Mouse (Mus musculus) kidney, embryonic 14.5 days (tissue): Measurements from ENCODE around the gene Sik3. TPM values are rescaled to one million over a fixed set of nuclear protein-coding genes. Genes with fewer than 3 reads are reported as not detected.
A peak's percentile ranks its signal among the peaks of the same experiment; 100 is the strongest.

Experiments used
- ATAC-seq: fragments of 200-750 bp; cut with Nextera tagmentation; 2 replicates; pipeline ENCODE4 v1.8.0; 2017; ENCODE audit warnings: moderate number of reproducible peaks, mild to moderate bottlenecking, moderate TSS enrichment, moderate library complexity; ENCODE audit not compliant: low FRiP score, low TSS enrichment
- H3K27ac ChIP-seq: fragments of 300-500 bp; sonication (generic); 2 replicates; pipeline ENCODE4 v1.5.1; 2014; ENCODE audit warnings: low read depth, mild to moderate bottlenecking, low read length, moderate library complexity, mixed read lengths
- H3K27me3 ChIP-seq: fragments of 300-500 bp; sonication (generic); 2 replicates; pipeline ENCODE4 v1.6.1; 2014; ENCODE audit warnings: mild to moderate bottlenecking, low read length; ENCODE audit not compliant: control insufficient read depth, insufficient read depth
- H3K36me3 ChIP-seq: fragments of 300-500 bp; sonication (generic); 2 replicates; pipeline ENCODE4 v1.6.1; 2014; ENCODE audit warnings: low read length, mixed read lengths; ENCODE audit not compliant: control insufficient read depth, insufficient read depth
- H3K4me1 ChIP-seq: fragments of 300-500 bp; sonication (generic); 2 replicates; pipeline ENCODE4 v1.6.1; 2014; ENCODE audit warnings: low read length, mixed read lengths; ENCODE audit not compliant: control insufficient read depth, insufficient read depth
- H3K4me2 ChIP-seq: fragments of 300-500 bp; sonication (generic); replicated peaks from 2 replicates; pipeline ENCODE4 v1.6.1; 2014; ENCODE audit warnings: low read depth, mild to moderate bottlenecking, low read length
- H3K4me3 ChIP-seq: fragments of 300-500 bp; sonication (generic); 2 replicates; pipeline ENCODE4 v1.5.1; 2014; ENCODE audit warnings: mild to moderate bottlenecking, low read length
- H3K9ac ChIP-seq: fragments of 300-500 bp; sonication (generic); 2 replicates; pipeline ENCODE4 v1.6.1; 2014; ENCODE audit warnings: low read depth, mild to moderate bottlenecking, low read length, moderate library complexity
- H3K9me3 ChIP-seq: fragments of 300-500 bp; sonication (generic); 2 replicates; pipeline ENCODE4 v1.6.1; 2016; ENCODE audit warnings: low read length; ENCODE audit not compliant: control insufficient read depth
- WGBS: fragments of 180-500 bp; shearing (Covaris S2); extraction: QIAGEN DNeasy Blood & Tissue Kit; methylation state at CpG from one replicate; pipeline ENCODE4 v1.1.7; 2014; 5-methylcytosine and 5-hydroxymethylcytosine counted together
- polyA plus RNA-seq: library from polyadenylated mRNA; unstranded; fragments of >200 nt; fragmentation: Nextera tagmentation; extraction: Ambion mirVana; gene quantifications from 2 replicates; pipeline ENCODE4 v1.2.1, GENCODE M21; 2014

The Sik3 gene
- polyA plus RNA-seq, 1 experiment from 2014 or later, result 10.1 TPM

DNA sequence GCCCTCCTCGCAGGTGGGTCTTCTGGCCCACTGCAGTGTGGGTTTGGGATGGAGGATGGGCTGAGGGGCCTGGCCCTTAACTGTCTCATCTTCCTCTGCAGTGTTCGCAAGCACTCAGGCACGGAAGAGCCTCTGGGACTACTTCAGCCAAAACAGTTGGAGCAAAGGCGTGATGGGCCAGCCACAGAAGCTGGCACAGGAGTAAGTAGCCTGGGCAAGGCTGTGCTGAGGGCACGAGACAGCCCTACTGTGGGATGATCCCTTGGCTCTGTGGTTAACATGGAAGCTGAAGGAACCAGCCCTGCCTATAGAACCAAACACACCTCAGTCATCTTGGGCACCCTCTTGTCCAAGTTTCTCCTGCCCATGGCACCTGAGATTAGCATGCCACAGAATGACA lies 256.5 kb downstream of the Sik3 start:
- Histone ChIP-seq H3K36me3 (no peaks in the 10 kb centered on the region), H3K27me3 (peaks cover 9% of the 10 kb centered on the region; the same call in 1 of the 2 replicates), H3K9me3 (no peaks in the 10 kb centered on the region), H3K27ac (no peak overlapping the region), H3K4me2 (no peak overlapping the region), H3K4me1 (peaks cover 14% of the 10 kb centered on the region), H3K4me3 (no peak overlapping the region), H3K9ac (no peak overlapping the region)
- 91% methylated on average over 5 of the region's 5 CpGs for WGBS
- ATAC-seq, result no peak

DNA sequence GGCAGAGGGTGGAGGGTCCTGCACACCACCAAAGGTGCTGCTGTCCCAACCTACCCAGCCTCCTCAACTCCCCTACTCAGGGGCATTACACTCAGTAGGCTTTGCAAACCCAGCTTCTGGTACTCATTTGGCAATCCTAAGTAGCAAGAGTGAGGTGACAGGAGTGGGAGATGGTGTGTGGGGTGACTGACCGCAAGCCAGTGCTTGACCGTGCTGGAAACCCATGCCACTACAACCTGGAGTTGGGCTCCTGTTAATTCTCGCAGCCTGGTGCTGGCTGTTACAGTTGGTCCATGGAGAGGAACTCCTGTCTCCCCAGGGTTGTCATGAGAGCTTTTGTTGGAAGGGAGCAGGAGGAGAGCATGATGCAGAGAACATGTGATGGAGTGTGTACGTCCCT lies 258.2 kb downstream of the Sik3 start:
- H3K4me2 ChIP-seq, result no peak overlapping the region
- no peak overlapping the region for H3K4me3 ChIP-seq
- H3K27me3 ChIP-seq, result peaks cover 9% of the 10 kb centered on the region; the same call in 1 of the 2 replicates
- H3K36me3 ChIP-seq, result peaks cover 8% of the 10 kb centered on the region
- 88% methylated on average over 4 of the region's 4 CpGs for WGBS
- peaks cover 14% of the 10 kb centered on the region for H3K4me1 ChIP-seq
- no peaks in the 10 kb centered on the region for H3K9me3 ChIP-seq
- H3K27ac ChIP-seq, result no peak overlapping the region
- H3K9ac ChIP-seq, result no peak overlapping the region
- ATAC-seq, result no peak

- Histone ChIP-seq H3K9ac (no peak overlapping the region), H3K36me3 (peaks cover 21% of the 10 kb centered on the region), H3K4me3 (no peak overlapping the region; the same call in 1 of the 2 replicates), H3K9me3 (no peaks in the 10 kb centered on the region), H3K27me3 (peaks cover 9% of the 10 kb centered on the region; the same call in 1 of the 2 replicates), H3K27ac (no peak overlapping the region), H3K4me2 (no peak overlapping the region), H3K4me1 (peaks cover 14% of the 10 kb centered on the region)
- WGBS, result 89% methylated on average over 9 of the region's 9 CpGs
- no peak for ATAC-seq
These were observed 259.4 kb downstream of the Sik3 start for GRCm38 (mm10) chr9:46272070-46272469.

- Histone ChIP-seq H3K36me3 (peaks cover 29% of the 10 kb centered on the region), H3K4me1 (peaks cover 14% of the 10 kb centered on the region), H3K9me3 (no peaks in the 10 kb centered on the region), H3K27me3 (peaks cover 9% of the 10 kb centered on the region; the same call in 1 of the 2 replicates), H3K9ac (peak within 1 kb of the TSS; percentile 76), H3K4me3 (peak within 1 kb of the TSS; percentile 82), H3K27ac (peak within 1 kb of the TSS; percentile 68; the same call in 1 of the 2 replicates), H3K4me2 (peak within 1 kb of the TSS; percentile 89)
- peak; percentile 96 for ATAC-seq
- WGBS, result 6% methylated on average over 45 of the region's 45 CpGs
These were observed 260.2 kb downstream of the Sik3 start, which contains the start of gene Zpr1 for GRCm38 (mm10) chr9:46272677-46273454. TSS of gene Zpr1 (plus strand) at chr9:46273064.

Other genes starting within 250 kb of the Sik3 start
- gene Cep164, start 184.1 kb upstream of the Sik3 start, polyA plus RNA-seq, result 24.3 and 30.8 TPM in 2 replicates
- 23.4 and 36.2 TPM in 2 replicates for gene Bace1, start 174.2 kb upstream of the Sik3 start, polyA plus RNA-seq
- 7.8 and 16.2 TPM in 2 replicates for gene Pcsk7, start 106.3 kb upstream of the Sik3 start, polyA plus RNA-seq
- gene Rnf214, start 105.9 kb upstream of the Sik3 start, polyA plus RNA-seq, result 54.0 and 74.3 TPM in 2 replicates
- gene Tagln, start 76.8 kb upstream of the Sik3 start, polyA plus RNA-seq, result 31.5 and 35.9 TPM in 2 replicates
- 26.8 and 42.3 TPM in 2 replicates for gene Sidt2, start 57.6 kb upstream of the Sik3 start, polyA plus RNA-seq
- gene Pafah1b2, start 130 bp upstream of the Sik3 start, polyA plus RNA-seq, result 125 and 177 TPM in 2 replicates
- gene Apoa1, start 215.8 kb downstream of the Sik3 start, polyA plus RNA-seq, result 2.6 and 3.1 TPM in 2 replicates
- gene Apoc3, start 222.8 kb downstream of the Sik3 start, polyA plus RNA-seq, result not detected in 2 replicates
- not detected in 2 replicates for gene Apoa4, start 227.9 kb downstream of the Sik3 start, polyA plus RNA-seq